Mouse (Mus musculus): ENCODE results near the gene Tssk4. TPM values are rescaled to one million over a fixed set of nuclear protein-coding genes. Genes with fewer than 3 reads are reported as not detected.
A peak's percentile ranks its signal among the peaks of the same experiment; 100 is the strongest.

The Tssk4 gene
- polyA plus RNA-seq, 1 experiment from 2014 or later: 1.1 TPM

DNA sequence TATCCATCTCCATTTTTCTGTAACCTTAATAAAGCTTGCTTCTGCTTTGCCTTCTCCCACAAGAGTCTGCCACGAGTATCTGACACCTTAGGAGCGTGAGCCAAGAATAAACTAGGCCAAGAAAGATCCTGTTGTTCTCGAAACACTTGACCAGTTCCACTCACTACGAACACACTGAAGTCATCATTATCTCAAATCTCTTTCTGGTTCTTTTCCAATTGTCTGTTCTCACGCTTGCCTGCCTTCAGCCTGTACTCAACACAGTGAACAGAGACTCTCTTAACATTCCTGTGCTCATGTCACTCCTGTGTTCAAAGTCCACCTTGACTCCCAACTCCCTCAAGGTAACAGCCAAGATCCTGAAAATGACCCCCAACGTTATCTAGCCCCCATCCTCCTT lies 36.6 kb upstream of the Tssk4 start:
- Histone ChIP-seq H3K4me3 (ENCODE audit: low read depth, low read length) (no peak overlapping the region), H3K4me2 (no peak overlapping the region), H3K9me3 (ENCODE audit: low read depth, low read length) (no peaks in the 10 kb centered on the region), H3K36me3 (ENCODE audit: insufficient read depth) (peaks cover 10% of the 10 kb centered on the region), H3K27ac (ENCODE audit: low read depth) (no peak overlapping the region), H3K4me1 (ENCODE audit: insufficient read depth) (no peaks in the 10 kb centered on the region), H3K9ac (no peak overlapping the region), H3K27me3 (ENCODE audit: insufficient read depth, low read length) (no peaks in the 10 kb centered on the region)
- ATAC-seq (ENCODE audit: insufficient read depth) (no peak), DNase-seq (no peak)
- 60% methylated on average over 6 of the region's 6 CpGs for WGBS
- no peak for TF ChIP-seq CTCF (IDR thresholded peaks at IDR 0.05; ENCODE audit: low read depth)

DNA sequence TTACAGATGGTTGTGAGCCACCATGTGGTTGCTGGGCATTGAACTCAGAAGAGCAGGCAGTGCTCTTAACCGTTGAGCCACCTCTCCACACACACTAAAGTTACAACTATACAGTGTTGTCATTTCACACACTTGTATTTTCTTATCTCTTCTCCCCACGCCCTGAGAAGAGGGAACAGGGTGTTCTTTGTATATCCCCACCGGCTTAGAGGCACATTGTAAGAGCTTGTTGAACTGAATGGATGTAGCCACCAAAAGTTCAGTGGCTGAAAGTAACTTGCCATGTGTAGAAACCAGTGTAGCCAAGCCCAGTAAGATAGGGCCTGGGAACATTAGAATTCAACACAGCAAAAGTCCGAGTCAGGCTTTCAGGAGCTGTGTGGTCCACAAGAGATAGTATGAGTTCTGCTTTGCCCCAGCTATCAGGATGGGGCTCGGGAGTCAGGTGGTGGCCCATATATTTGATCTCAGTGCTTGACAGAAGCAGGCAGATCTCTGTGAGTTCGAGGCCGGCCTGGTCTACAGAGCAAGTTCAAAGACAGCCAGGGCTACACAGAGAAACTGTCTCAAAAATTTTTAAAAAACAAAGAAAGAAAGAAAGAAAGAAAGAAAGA lies 35.3 kb upstream of the Tssk4 start:
- no peaks in the 10 kb centered on the region for H3K4me1 ChIP-seq (ENCODE audit: insufficient read depth)
- no peak overlapping the region for H3K9ac ChIP-seq
- 66% methylated on average over 7 of the region's 7 CpGs for WGBS
- no peaks in the 10 kb centered on the region for H3K36me3 ChIP-seq (ENCODE audit: insufficient read depth)
- no peak overlapping the region for H3K27ac ChIP-seq (ENCODE audit: low read depth)
- no peak for TF ChIP-seq CTCF (IDR thresholded peaks at IDR 0.05; ENCODE audit: low read depth)
- H3K4me2 ChIP-seq: no peak overlapping the region
- ATAC-seq (ENCODE audit: insufficient read depth) (no peak), DNase-seq (no peak)
- no peak overlapping the region for H3K4me3 ChIP-seq (ENCODE audit: low read depth, low read length)
- no peaks in the 10 kb centered on the region for H3K9me3 ChIP-seq (ENCODE audit: low read depth, low read length)
- H3K27me3 ChIP-seq (ENCODE audit: insufficient read depth, low read length): no peaks in the 10 kb centered on the region

DNA sequence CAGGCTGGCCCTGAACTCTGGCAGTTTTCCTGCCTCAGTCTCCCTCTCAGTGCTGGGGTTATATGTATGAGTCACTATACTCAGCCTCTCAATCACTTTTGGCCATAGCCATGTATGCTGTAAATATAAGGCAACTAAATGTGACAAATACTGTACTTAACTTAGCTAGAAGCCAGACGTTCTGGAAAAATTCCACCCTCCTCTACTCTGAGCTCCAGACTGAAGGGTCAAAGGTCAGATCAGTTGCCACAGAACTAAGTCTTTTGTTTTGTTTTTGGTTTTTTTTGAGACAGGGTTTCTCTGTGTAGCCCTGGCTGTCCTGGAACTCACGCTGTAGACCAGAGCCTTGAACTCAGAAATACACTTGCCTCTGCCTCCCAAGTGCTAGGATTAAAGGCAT lies 34.1 kb upstream of the Tssk4 start:
- WGBS: 31% methylated on average over 2 of the region's 2 CpGs
- no peaks in the 10 kb centered on the region for H3K4me1 ChIP-seq (ENCODE audit: insufficient read depth)
- no peak overlapping the region for H3K27ac ChIP-seq (ENCODE audit: low read depth)
- H3K4me2 ChIP-seq: no peak overlapping the region
- no peak for TF ChIP-seq CTCF (IDR thresholded peaks at IDR 0.05; ENCODE audit: low read depth)
- no peak overlapping the region for H3K9ac ChIP-seq
- no peak for DNase-seq
- H3K36me3 ChIP-seq (ENCODE audit: insufficient read depth): no peaks in the 10 kb centered on the region
- H3K9me3 ChIP-seq (ENCODE audit: low read depth, low read length): no peaks in the 10 kb centered on the region
- no peaks in the 10 kb centered on the region for H3K27me3 ChIP-seq (ENCODE audit: insufficient read depth, low read length)
- no peak for ATAC-seq (ENCODE audit: insufficient read depth)
- no peak overlapping the region for H3K4me3 ChIP-seq (ENCODE audit: low read depth, low read length)

DNA sequence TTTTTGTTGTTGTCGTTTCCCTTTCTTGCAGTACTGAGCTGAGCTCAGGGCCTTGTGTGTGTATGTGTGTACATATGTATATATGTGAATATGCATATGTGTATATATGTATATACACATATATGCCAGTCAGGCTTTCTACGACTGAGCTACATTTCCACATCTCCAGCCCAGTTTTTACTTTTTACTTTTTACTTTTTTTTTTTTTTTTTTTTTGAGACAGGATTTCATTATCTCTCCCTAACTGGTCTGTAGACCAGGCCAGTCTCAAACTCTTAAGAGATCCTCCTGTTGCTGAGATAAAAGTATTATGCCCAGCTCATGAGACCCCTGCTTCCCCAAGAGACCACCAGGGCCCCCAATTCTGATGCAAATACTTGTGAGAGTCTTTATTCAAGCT lies 33.1 kb upstream of the Tssk4 start:
- Histone ChIP-seq H3K9me3 (ENCODE audit: low read depth, low read length) (no peaks in the 10 kb centered on the region), H3K36me3 (ENCODE audit: insufficient read depth) (no peaks in the 10 kb centered on the region), H3K4me2 (no peak overlapping the region), H3K27me3 (ENCODE audit: insufficient read depth, low read length) (no peaks in the 10 kb centered on the region), H3K27ac (ENCODE audit: low read depth) (no peak overlapping the region), H3K4me3 (ENCODE audit: low read depth, low read length) (no peak overlapping the region), H3K4me1 (ENCODE audit: insufficient read depth) (no peaks in the 10 kb centered on the region), H3K9ac (no peak overlapping the region)
- no peak for DNase-seq
- no peak for ATAC-seq (ENCODE audit: insufficient read depth)
- 78% methylated on average over 2 of the region's 2 CpGs for WGBS
- TF ChIP-seq CTCF (IDR thresholded peaks at IDR 0.05; ENCODE audit: low read depth): no peak

DNA sequence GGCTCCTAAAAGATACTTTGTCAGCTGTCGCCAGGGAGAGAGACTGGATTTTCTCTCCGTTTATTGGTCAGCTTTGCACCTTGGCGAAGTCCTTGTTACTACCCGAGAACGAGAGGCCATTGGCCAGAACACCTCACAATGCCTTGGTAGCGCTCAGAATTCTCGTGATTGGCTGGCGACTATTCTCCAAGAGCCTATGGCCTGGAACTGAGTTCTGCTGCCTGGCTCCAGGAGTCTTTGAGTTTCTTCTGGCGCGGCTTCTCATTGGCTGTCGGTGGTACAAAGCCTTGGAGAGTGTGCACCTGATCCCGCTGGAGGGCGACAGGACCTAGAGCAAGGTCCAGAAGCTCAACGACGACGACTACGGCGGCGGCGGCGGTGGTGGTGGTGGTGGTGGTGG lies 32.2 kb upstream of the Tssk4 start, which contains the start of gene Rec8:
TSS of gene Rec8 (plus strand) at position 216 of the 400 bp plus-strand sequence.
- no peaks in the 10 kb centered on the region for H3K4me1 ChIP-seq (ENCODE audit: insufficient read depth)
- peak; percentile 26 for TF ChIP-seq CTCF (IDR thresholded peaks at IDR 0.05; ENCODE audit: low read depth)
- WGBS: 16% methylated on average over 21 of the region's 21 CpGs
- H3K27ac ChIP-seq (ENCODE audit: low read depth): peak within 1 kb of the TSS; percentile 62; the same call in 1 of the 2 replicates
- H3K27me3 ChIP-seq (ENCODE audit: insufficient read depth, low read length): no peaks in the 10 kb centered on the region
- no peaks in the 10 kb centered on the region for H3K36me3 ChIP-seq (ENCODE audit: insufficient read depth)
- peak within 1 kb of the TSS; percentile 29 for H3K4me3 ChIP-seq (ENCODE audit: low read depth, low read length)
- H3K4me2 ChIP-seq: peak within 1 kb of the TSS; percentile 51
- DNase-seq: peak; percentile 79
- peak within 1 kb of the TSS; percentile 40 for H3K9ac ChIP-seq
- peak; percentile 87 for ATAC-seq (ENCODE audit: insufficient read depth)
- H3K9me3 ChIP-seq (ENCODE audit: low read depth, low read length): no peaks in the 10 kb centered on the region

DNA sequence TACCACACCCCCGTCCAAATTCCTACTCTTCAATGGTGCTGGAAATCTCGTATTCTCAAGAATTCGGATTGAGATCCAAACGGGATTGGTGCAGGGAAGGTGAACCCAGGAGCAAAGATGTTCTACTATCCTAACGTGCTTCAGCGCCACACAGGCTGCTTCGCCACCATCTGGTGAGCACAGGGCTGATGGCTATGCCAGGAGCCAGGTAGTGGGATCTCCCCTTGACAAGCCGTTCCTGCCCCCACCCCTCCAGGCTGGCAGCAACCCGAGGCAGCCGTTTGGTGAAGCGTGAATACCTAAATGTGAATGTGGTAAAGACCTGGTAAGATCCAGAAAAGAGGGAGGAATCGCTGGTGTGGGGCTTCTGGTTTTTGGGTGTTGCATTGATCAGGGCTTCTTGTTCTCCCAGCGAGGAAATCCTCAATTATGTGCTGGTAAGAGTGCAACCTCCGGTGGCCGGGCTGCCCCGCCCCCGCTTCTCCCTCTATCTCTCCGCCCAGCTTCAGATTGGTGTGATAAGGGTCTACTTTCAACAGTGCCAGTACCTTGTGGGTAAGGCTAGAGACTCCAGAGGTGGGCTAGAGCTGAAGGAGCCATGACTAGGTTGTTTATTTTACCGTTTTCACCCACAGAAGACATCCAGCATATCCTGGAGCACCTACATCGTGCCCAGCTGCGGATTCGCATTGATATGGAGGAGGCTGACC lies 31.3 kb upstream of the Tssk4 start:
- DNase-seq (no peak), ATAC-seq (ENCODE audit: insufficient read depth) (no peak)
- H3K9ac ChIP-seq: peak overlapping the region; percentile 40
- no peaks in the 10 kb centered on the region for H3K9me3 ChIP-seq (ENCODE audit: low read depth, low read length)
- H3K27me3 ChIP-seq (ENCODE audit: insufficient read depth, low read length): no peaks in the 10 kb centered on the region
- no peak overlapping the region for H3K27ac ChIP-seq (ENCODE audit: low read depth)
- 29% methylated on average over 22 of the region's 22 CpGs for WGBS
- peak overlapping the region; percentile 51 for H3K4me2 ChIP-seq
- peak overlapping the region; percentile 29 for H3K4me3 ChIP-seq (ENCODE audit: low read depth, low read length)
- no peaks in the 10 kb centered on the region for H3K36me3 ChIP-seq (ENCODE audit: insufficient read depth)
- no peaks in the 10 kb centered on the region for H3K4me1 ChIP-seq (ENCODE audit: insufficient read depth)
- no peak for TF ChIP-seq CTCF (IDR thresholded peaks at IDR 0.05; ENCODE audit: low read depth)

DNA sequence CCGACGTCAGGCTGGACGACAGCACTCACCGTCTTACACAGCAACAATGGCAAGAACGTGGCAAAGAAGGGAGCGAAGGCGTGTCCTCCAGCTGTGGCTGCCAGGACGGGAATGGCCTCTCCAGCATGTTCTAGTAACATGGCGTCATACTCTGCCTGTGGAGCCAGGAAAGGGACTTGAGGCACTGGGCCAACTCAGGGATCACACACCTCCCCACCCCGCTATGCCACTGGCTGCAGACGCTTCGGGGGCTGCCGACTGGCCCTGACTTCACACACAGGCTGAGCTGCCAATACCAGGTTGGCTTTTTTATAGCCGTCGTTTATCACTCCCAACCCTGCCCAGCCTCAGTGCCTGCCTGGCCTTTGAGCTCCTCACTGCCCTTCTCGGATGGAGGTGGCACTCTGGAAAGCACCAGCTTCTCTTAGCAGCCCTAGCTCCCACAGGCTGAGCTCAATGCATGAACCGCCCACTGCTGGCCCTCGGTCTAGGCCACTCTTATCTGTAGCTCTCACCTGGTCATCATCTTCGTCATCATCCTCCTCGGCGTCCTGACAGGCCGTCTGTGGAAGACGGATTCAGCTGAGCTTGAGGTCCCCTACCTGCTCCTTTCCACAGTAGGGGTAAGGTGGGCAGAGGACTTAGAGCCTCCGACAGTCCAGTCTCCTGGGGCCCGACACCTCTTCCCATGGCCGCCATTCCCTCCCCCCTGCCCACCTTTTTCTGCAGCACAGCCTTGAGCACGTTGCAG lies 21.7 kb upstream of the Tssk4 start:
- ATAC-seq (ENCODE audit: insufficient read depth) (no peak), DNase-seq (no peak)
- Histone ChIP-seq H3K27me3 (ENCODE audit: insufficient read depth, low read length) (no peaks in the 10 kb centered on the region), H3K9me3 (ENCODE audit: low read depth, low read length) (no peaks in the 10 kb centered on the region), H3K9ac (no peak overlapping the region), H3K4me2 (no peak overlapping the region), H3K4me3 (ENCODE audit: low read depth, low read length) (no peak overlapping the region), H3K36me3 (ENCODE audit: insufficient read depth) (peaks cover 95% of the 10 kb centered on the region), H3K27ac (ENCODE audit: low read depth) (no peak overlapping the region), H3K4me1 (ENCODE audit: insufficient read depth) (no peaks in the 10 kb centered on the region)
- TF ChIP-seq CTCF (IDR thresholded peaks at IDR 0.05; ENCODE audit: low read depth): no peak
- 92% methylated on average over 26 of the region's 27 CpGs for WGBS
